1 mouse cellular context compared by ENCODE assay signal in the genomic region with DNA sequence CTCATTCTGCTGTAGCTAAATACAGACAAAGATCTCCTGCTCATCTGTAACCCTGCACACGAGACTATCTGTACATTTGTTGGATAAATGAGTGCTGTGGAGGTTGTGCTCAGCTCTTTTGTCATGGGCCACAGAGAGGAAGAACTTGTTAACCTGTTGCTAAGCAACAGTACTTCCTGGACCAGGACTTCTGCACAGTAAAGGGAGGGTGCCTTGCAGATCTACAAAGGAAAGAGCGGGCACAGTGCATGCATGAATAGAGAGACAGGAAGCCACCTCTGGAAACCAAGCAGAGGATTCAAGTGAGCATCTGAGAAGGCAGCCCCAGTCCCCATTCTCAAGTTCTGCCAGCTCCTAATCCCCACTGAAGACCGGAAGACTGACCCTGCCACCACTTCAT.
TF ChIP-seq lines count a peak whose summit lies in the region.

No protein-coding gene starts in this region.

TF ChIP-seq in CH12.LX, 34 proteins besides CTCF, POLR2A, EP300 and RAD21 (continued from another document):
- no peak for TF ChIP-seq CHD2 (IDR thresholded peaks at IDR 0.05; ENCODE audit: low read length)
- TF ChIP-seq MXI1 (IDR thresholded peaks at IDR 0.05; ENCODE audit: low read depth, low read length) = no peak
- TF ChIP-seq ELF1 (IDR thresholded peaks at IDR 0.05; ENCODE audit: low read depth, low read length) = no peak
- no peak for TF ChIP-seq USF2 (conservative IDR thresholded peaks at IDR 0.05; ENCODE audit: low read depth, low read length)
- no peak for TF ChIP-seq GABPA (IDR thresholded peaks at IDR 0.05; ENCODE audit: insufficient replicate concordance, low read depth, low read length)
TF ChIP-seq in CH12.LX: peak in this region for 0.
